Mouse (Mus musculus) cerebellum, adult 2 months (tissue): ENCODE data around the gene Cdh23.

Source experiments
- CTCF ChIP-seq: fragments of 200-500 bp; IDR thresholded peaks from 2 replicates; pipeline ENCODE4 v1.5.1; 2011; ENCODE audit warnings: low read depth, mild to moderate bottlenecking, control low read depth, low read length, moderate library complexity, borderline replicate concordance; ENCODE audit not compliant: insufficient read depth
- POLR2A ChIP-seq: fragments of 200-500 bp; IDR thresholded peaks from 2 replicates; pipeline ENCODE4 v1.6.1; 2011; ENCODE audit warnings: low read length, control low read depth, borderline replicate concordance; ENCODE audit not compliant: insufficient read depth

- TF ChIP-seq POLR2A (no peak), CTCF (peak; percentile 32)
Observed at GRCm38 (mm10) chr10:60411794-60412193, 284.5 kb downstream of the Cdh23 start.
